Mouse (Mus musculus) embryonic fibroblast, embryonic 13.5 days (primary cell): ENCODE data around the gene Xaf1. TPM values are rescaled to one million over a fixed set of nuclear protein-coding genes. Genes with fewer than 3 reads are reported as not detected.

Source experiments
- H3K27ac ChIP-seq: 2 replicates; pipeline ENCODE4 v1.5.1; 2012; ENCODE audit warnings: low read length, control low read depth, inconsistent platforms; ENCODE audit not compliant: insufficient read depth
- H3K4me1 ChIP-seq: 2 replicates; pipeline ENCODE4 v1.6.1; 2011; ENCODE audit warnings: low read length; ENCODE audit not compliant: control insufficient read depth, insufficient read depth
- H3K4me3 ChIP-seq: 2 replicates; pipeline ENCODE4 v1.5.1; 2011; ENCODE audit warnings: mild to moderate bottlenecking, control low read depth, low read length; ENCODE audit not compliant: insufficient read depth
- CTCF ChIP-seq: IDR thresholded peaks from 2 replicates; pipeline ENCODE4 v1.5.1; 2011; ENCODE audit warnings: mild to moderate bottlenecking, control low read depth, low read length, moderate library complexity, borderline replicate concordance; ENCODE audit not compliant: insufficient read depth
- POLR2A ChIP-seq: IDR thresholded peaks from 2 replicates; pipeline ENCODE4 v1.6.1; 2011; ENCODE audit warnings: low read depth, mild to moderate bottlenecking, control low read depth, low read length, moderate library complexity
- polyA plus RNA-seq: library from polyadenylated mRNA; stranded (reverse); fragments of >200 nt; gene quantifications from 2 replicates; pipeline ENCODE4 v1.2.4, GENCODE M21; 2011; ENCODE audit warnings: low read depth; ENCODE audit not compliant: missing spikeins, insufficient read length

Xaf1 gene
- polyA plus RNA-seq, 1 experiment: 73.5 TPM

- no peak overlapping the region for H3K4me3 ChIP-seq
- no peak for TF ChIP-seq CTCF
- TF ChIP-seq POLR2A: no peak
- H3K27ac ChIP-seq: no peak overlapping the region
- no peaks in the 10 kb centered on the region for H3K4me1 ChIP-seq
These were observed 19.5 kb upstream of the Xaf1 start for GRCm38 (mm10) chr11:72281852-72282400.

DNA sequence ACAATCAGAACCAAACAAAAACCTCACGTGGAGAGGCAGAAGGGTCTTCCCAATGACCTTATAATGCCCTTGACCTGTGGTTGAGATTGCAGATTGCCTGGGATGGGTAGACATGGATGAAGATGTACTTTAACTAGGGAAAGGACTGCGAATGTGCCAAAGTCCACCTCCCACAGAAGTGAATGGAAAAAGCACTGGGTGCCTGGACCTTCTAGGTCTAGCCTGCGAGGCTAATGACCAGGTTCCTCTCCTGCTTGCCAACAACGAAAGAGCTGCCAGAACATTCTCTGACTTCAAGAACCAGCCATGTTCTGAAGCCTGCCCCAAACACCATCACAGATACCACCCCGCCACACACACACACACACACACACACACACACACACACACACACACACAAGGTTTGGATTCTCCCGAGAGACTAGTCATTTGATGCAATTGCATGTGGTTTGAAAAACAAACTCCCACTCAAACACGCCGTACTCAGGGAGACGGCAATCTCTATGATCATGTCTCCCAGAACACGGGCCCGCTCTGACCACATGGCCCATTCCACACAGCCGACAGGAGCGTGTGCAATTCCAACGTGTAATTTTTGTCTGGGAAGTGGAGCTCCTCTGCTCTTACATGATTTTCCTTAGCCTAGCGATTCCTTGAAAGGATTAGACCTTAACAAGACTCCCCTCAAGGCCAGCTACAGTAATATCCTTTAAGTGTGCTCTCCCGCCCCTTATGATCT is 17.8 kb upstream of the Xaf1 start:
- no peaks in the 10 kb centered on the region for H3K4me1 ChIP-seq
- no peak overlapping the region for H3K4me3 ChIP-seq
- TF ChIP-seq CTCF (no peak), POLR2A (no peak)
- H3K27ac ChIP-seq: no peak overlapping the region

GRCm38 (mm10) chr11:72284532-72285182 is 16.8 kb upstream of the Xaf1 start:
- Histone ChIP-seq H3K4me1 (no peaks in the 10 kb centered on the region), H3K4me3 (no peak overlapping the region), H3K27ac (no peak overlapping the region)
- no peak for TF ChIP-seq CTCF
- no peak for TF ChIP-seq POLR2A

GRCm38 (mm10) chr11:72285971-72286480 is 15.4 kb upstream of the Xaf1 start:
- no peak overlapping the region for H3K4me3 ChIP-seq
- H3K27ac ChIP-seq: no peak overlapping the region
- H3K4me1 ChIP-seq: no peaks in the 10 kb centered on the region
- TF ChIP-seq CTCF: no peak
- no peak for TF ChIP-seq POLR2A

- TF ChIP-seq POLR2A (no peak), CTCF (no peak)
- Histone ChIP-seq H3K27ac (no peak overlapping the region), H3K4me1 (no peaks in the 10 kb centered on the region), H3K4me3 (no peak overlapping the region)
These were observed 14.8 kb upstream of the Xaf1 start for GRCm38 (mm10) chr11:72286651-72287050.

DNA sequence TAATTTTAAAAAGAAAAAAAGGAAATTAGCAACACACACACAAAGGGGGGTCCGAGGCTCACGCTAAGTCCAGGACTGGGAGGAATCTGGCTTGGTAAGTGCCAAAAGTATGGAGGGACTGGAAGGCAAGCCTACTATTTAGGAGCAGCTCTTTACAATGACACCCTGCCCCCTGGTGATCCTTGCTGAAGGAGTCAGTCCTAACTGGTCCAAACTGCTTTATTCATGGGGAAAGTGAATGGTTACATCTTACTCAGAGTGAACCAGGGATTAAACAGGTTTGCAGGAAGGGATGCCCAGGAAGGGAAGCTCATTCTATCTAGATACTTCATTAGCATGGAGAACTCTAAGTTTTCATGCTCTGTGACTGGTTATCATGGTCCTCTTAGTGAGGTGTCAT is 14.3 kb upstream of the Xaf1 start:
- Histone ChIP-seq H3K4me1 (no peaks in the 10 kb centered on the region), H3K4me3 (no peak overlapping the region), H3K27ac (no peak overlapping the region)
- TF ChIP-seq POLR2A: no peak
- TF ChIP-seq CTCF: no peak

DNA sequence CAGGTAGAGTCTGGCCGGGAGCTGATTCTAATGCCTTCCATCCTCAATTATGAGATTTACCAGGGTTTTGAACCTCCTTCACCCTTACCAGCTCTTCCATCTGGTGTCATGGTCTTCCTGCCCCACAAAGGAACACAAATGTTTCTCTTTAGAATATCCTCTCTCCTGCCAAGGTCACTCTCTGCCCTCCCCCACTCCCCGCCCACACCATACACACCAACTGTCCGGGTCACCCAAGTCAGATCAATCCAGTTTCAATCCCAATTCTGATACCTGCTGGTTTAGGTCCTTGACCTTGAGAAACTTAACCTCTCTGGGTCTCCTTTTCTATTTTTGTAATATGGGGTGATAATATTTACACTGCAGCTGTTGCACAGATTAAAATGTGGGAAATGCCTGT is 13.9 kb upstream of the Xaf1 start:
- Histone ChIP-seq H3K27ac (no peak overlapping the region), H3K4me1 (no peaks in the 10 kb centered on the region), H3K4me3 (no peak overlapping the region)
- TF ChIP-seq POLR2A (no peak), CTCF (no peak)

GRCm38 (mm10) chr11:72293116-72293515 is 8.3 kb upstream of the Xaf1 start:
- no peak overlapping the region for H3K27ac ChIP-seq
- no peak for TF ChIP-seq POLR2A
- no peak for TF ChIP-seq CTCF
- no peaks in the 10 kb centered on the region for H3K4me1 ChIP-seq

DNA sequence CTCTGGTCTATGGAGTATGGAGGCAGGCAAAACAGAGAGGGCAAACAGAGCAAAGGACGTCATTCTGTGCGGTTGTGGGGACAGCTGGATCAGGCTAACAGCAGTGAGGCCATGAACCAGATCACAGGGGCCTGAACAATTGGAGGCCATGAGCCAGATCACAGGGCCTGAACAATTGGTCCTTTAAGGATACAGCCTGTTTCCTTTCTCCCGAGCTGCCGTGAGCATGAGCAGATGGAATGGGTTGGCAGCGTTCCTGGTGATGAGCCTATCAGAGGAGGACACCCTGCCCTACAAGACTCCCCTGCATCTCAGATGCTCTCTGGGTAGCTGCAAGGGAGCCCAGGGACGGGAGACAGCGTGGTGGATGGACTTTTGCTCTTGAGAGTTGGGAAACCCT is 801 bp downstream of the Xaf1 start:
- no peak for TF ChIP-seq CTCF
- no peak for TF ChIP-seq POLR2A
- H3K4me1 ChIP-seq: no peaks in the 10 kb centered on the region; the same call in 1 of the 2 replicates
- no peak overlapping the region for H3K27ac ChIP-seq
- H3K4me3 ChIP-seq: peak overlapping the region; percentile 36

More at GRCm38 (mm10) chr11:72293116-72293515, 8.3 kb upstream of the Xaf1 start:
- H3K4me3 ChIP-seq: no peak overlapping the region

- Histone ChIP-seq H3K4me3 (no peak overlapping the region), H3K27ac (no peak overlapping the region), H3K4me1 (no peaks in the 10 kb centered on the region)
- TF ChIP-seq POLR2A (no peak), CTCF (no peak)
These were observed 6.0 kb downstream of the Xaf1 start for GRCm38 (mm10) chr11:72307461-72307860.
